Mouse (Mus musculus) cerebellum, adult 18-20 months (tissue): Measurements from ENCODE around the gene Slc51a.
"Not testable (repeated sequence)": the region's sequence is repeated elsewhere in the genome, so short reads cannot be mapped to it uniquely, and the experiment has no call there.

Experiments
- DNase-seq, 2 experiments: peaks; one replicate each; pipeline ENCODE4 v3.0.0; 2021

Slc51a gene

GRCm38 (mm10) chr16:32509066-32509942 lies 21.6 kb upstream of the Slc51a start:
- no peak for DNase-seq

GRCm38 (mm10) chr16:32508506-32509065 lies 20.9 kb upstream of the Slc51a start:
- DNase-seq, result no peak

GRCm38 (mm10) chr16:32508035-32508434 lies 20.4 kb upstream of the Slc51a start:
- DNase-seq, result no peak

- DNase-seq, result peak; percentile 37 to 59
Measured at GRCm38 (mm10) chr16:32507407-32507806, 19.7 kb upstream of the Slc51a start.

- no peak for DNase-seq
Measured at GRCm38 (mm10) chr16:32506868-32507267, 19.2 kb upstream of the Slc51a start.

GRCm38 (mm10) chr16:32506298-32506697 lies 18.6 kb upstream of the Slc51a start:
- no peak for DNase-seq

- DNase-seq, result no peak
Measured at GRCm38 (mm10) chr16:32503633-32504032, 16.0 kb upstream of the Slc51a start.

GRCm38 (mm10) chr16:32502621-32503335 lies 15.1 kb upstream of the Slc51a start:
- no peak for DNase-seq

- DNase-seq, result no peak
Measured at GRCm38 (mm10) chr16:32501459-32501858, 13.8 kb upstream of the Slc51a start.

- DNase-seq, result peak; percentile 89 to 93
Measured at GRCm38 (mm10) chr16:32499430-32500037, 11.9 kb upstream of the Slc51a start.

- no peak for DNase-seq
Measured at GRCm38 (mm10) chr16:32498996-32499395, 11.3 kb upstream of the Slc51a start.

- no peak for DNase-seq
Measured at GRCm38 (mm10) chr16:32495965-32496364, 8.3 kb upstream of the Slc51a start, which contains the start of gene Zdhhc19. TSS of gene Zdhhc19 (plus strand) at chr16:32496265.

GRCm38 (mm10) chr16:32494371-32494770 lies 6.7 kb upstream of the Slc51a start:
- DNase-seq, result not testable (repeated sequence)

GRCm38 (mm10) chr16:32488939-32489338 lies 1.3 kb upstream of the Slc51a start:
- DNase-seq, result no peak

- no peak for DNase-seq
Measured at GRCm38 (mm10) chr16:32486046-32486445, 1.6 kb downstream of the Slc51a start.

GRCm38 (mm10) chr16:32485209-32485608 lies 2.5 kb downstream of the Slc51a start:
- no peak for DNase-seq

GRCm38 (mm10) chr16:32484431-32484871 lies 3.2 kb downstream of the Slc51a start:
- DNase-seq, result no peak

- DNase-seq, result no peak
Measured at GRCm38 (mm10) chr16:32479415-32479814, 8.3 kb downstream of the Slc51a start.

GRCm38 (mm10) chr16:32477315-32477714 lies 10.4 kb downstream of the Slc51a start:
- DNase-seq, result no peak

- no peak for DNase-seq
Measured at GRCm38 (mm10) chr16:32472276-32473015, 15.2 kb downstream of the Slc51a start.

GRCm38 (mm10) chr16:32469404-32470105 lies 18.1 kb downstream of the Slc51a start:
- DNase-seq, result no peak

- DNase-seq, result no peak
Measured at GRCm38 (mm10) chr16:32468488-32468887, 19.2 kb downstream of the Slc51a start.
